Mouse (Mus musculus) heart, adult 2 months (tissue): ENCODE results near the gene Fam160b1.

Source experiments
- CTCF ChIP-seq: fragments of 200-600 bp; IDR thresholded peaks from 2 replicates; pipeline ENCODE4 v1.8.1; 2022; ENCODE audit warnings: antibody characterized with exemption, mild to moderate bottlenecking, moderate library complexity
- EP300 ChIP-seq: fragments of 200-500 bp; IDR thresholded peaks from 2 replicates; pipeline ENCODE4 v1.6.1; 2011; ENCODE audit warnings: low read depth, low read length, control low read depth; ENCODE audit not compliant: insufficient read depth
- POLR2A ChIP-seq: fragments of 200-500 bp; IDR thresholded peaks from 2 replicates; pipeline ENCODE4 v1.6.1; 2011; ENCODE audit warnings: mild to moderate bottlenecking, low read depth, low read length, control low read depth; ENCODE audit not compliant: insufficient read depth

DNA sequence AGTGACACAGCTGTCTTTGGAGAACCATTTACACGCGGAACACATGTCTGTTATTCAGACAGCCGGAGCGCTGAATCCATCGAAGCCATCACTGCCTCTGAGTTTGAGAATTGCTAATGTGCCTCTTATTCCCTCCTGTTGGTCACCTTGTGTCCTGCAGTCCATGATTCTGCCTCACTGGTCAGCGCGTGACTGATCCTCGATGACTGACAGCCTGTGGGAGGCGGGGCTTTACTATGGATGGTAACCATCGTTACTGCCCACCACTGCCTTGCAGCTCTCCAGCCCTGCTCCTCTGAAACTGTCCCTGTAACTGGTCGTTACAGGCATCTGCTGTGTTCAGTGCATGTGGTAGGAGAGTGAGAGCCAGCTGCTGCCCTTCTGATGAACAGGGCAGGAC, 15.3 kb downstream of the Fam160b1 start:
- TF ChIP-seq POLR2A, result no peak
- TF ChIP-seq CTCF, result no peak
- no peak for TF ChIP-seq EP300
